Mouse (Mus musculus): ENCODE measurements around the gene Aff1.

Aff1 gene

DNA sequence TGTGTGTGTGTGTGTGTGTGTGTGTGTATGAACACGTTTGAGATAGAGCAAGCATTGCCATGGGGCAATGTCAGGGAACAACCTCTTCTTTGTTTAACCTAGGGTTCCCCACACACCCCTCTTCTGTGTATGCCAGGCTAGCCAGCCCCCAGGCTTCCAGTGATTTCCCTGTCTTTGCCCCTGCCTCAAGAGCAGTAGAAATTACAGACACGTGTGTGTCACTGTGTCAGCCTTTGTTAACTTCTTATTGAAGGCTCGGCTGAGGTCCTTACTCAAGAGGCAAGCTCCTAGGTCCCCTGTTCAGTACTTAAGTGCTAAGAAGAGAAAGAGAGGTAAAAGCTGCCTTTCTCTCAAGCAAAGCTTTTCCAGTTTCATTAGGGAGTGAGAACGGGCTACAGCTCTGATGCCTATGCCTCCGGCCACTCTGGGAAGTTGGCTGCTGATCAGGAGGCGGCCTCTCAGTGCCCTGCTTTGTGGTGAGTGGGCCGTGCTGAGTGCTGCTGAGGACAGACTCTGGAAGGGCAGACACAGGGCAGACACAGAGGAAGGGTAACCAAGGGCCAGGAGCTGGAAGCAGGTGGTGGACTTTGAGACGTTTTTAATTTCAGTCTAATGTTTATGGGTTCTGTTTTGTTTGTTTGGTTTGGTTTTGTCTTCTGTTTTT is 111.9 kb downstream of the Aff1 start:
- no peak for DNase-seq (ENCODE audit: low read depth, low spot score)

DNA sequence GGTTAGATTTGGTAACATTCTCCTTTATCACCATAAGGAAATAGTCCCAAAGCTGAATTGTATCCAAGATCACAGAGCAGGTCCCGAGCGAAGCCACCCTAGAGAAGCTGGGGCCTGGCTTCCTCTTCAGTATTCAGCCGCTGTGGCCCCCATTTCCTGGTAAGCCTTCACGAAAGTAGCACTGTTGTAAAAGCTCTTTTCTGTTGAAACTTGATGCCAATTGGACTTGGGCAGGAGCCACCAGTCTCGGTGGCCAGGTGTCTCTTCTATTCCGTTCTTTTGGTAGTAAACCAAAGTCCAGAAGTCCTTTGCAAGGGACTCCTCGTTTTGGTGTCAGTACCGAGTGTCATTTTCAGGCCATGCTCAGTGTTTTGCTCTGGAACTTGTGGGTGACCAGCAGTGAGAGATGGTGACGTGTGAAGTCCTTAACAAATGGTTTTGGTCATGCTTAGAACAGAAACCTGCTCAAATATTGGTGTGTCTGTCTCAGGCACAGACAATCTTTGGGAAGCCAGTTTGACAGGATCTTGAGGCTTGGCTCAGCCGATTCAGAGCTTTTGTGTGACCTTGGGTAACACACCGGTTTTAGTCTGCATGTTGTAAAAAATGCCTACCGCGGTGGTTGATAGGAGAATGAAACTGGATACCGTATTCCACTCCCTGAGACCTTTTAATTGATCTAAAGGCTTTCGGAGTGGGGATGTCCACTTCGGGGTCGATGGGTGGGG is 114.8 kb downstream of the Aff1 start:
- no peak for DNase-seq (ENCODE audit: low read depth, low spot score)

DNA sequence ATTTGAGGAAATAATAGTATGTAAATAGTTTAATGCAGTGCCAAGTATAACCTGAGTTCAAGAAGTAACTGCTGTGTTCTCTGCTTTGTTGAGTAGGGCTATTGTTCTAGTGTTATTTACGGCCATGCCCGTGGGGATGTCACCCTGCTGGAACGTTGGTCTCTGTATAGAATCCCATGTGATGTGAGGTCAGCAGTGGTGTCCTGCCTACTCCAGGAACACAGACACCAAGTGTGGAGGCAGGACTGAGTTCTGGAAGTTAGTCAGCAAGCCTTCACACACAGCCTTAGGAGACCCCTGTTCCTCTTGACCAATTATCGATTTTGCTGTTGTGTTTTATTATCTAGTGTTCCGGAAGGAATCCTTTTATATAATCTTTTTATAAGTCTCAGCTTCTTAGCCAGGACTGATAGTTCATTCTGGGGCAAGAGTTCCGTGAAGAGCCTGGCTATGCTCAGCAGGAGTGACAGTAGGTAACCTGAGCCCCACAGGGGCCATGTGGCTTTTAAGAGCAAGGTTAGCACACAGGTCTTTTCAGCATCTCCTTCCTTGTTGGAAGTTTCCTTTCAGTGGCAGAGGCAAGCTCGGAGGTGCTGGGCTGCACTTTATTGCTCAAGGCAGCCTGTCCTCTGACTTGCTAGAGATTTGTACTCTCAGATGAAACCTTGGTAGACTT is 115.6 kb downstream of the Aff1 start:
- no peak for DNase-seq (ENCODE audit: low read depth, low spot score)

DNA sequence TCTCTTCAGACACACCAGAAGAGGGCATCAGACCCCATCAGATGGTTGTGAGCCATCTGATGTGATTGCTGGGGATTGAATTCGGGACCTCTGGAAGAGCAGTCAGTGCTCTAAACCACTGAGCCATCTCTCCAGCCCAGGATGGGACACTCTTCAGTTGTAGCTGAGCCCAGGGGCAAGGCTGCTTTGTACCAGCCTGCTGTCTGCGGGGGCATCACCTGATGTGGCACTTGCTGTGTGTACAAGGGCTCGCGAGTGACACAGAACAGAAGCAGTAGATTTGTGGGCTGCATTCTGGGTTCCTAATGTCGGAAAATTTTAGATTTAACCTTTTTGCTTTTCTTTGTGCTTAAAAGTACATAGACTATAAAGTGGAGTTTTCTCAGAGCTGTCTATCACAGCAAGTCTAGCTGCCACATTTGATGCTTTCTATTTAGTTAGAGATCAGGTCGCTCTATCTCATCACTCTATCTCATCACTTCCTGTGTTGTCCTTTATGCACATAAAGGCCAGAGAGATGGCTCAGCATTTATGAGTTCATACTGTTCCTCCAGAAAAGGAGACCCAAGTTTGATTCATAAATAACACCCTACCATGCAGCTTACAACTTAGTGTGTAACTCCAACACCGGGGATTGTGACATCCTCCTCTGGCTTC is 117.6 kb downstream of the Aff1 start:
- no peak for DNase-seq (ENCODE audit: low read depth, low spot score)

DNA sequence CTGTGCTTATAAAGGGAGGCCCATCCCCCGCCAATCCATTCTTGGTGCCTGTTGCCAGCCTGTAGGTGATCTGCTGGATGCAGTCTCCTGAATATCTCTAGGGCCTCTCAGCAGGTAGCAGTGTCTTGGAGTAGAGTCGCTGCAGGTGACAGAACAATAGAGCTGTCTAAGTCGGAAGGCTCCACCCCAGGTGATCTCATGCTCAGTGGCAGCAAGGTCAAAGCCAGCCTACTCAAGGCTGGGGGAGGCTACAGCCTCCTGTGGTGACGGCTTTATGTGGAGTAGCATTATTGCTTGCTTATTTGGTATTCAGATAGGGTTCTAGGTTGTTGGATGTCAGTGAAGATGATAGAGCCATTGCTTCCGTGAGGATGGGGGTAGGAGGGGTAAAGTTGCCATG is 121.1 kb downstream of the Aff1 start:
- DNase-seq (ENCODE audit: low read depth, low spot score), result no peak

DNA sequence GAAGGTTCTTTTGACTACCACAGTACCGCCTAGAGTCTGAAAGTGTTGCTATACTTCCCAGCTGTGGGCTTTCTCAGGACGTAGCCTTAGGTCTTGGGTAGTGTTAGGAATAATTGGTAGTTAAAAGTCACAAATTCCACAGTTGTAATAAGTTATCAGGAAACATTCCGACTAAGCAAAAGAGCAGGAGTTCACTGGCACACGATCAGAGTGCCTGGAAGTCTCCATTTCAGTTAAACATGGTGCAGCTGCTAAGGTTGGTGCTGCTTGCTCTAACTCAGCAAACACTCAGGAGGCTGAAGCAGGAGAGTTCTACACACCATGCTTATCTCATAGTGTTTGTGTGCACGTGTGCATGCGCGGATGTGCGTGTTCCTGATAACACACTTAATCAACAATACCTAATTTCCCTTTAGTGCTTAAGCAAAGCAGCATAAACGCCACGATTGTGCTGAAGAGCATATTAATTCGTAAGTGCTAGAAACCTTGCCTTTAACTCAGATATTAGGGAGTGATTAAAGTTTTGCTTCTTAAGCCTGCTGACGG is 121.9 kb downstream of the Aff1 start:
- DNase-seq (ENCODE audit: low read depth, low spot score), result no peak

DNA sequence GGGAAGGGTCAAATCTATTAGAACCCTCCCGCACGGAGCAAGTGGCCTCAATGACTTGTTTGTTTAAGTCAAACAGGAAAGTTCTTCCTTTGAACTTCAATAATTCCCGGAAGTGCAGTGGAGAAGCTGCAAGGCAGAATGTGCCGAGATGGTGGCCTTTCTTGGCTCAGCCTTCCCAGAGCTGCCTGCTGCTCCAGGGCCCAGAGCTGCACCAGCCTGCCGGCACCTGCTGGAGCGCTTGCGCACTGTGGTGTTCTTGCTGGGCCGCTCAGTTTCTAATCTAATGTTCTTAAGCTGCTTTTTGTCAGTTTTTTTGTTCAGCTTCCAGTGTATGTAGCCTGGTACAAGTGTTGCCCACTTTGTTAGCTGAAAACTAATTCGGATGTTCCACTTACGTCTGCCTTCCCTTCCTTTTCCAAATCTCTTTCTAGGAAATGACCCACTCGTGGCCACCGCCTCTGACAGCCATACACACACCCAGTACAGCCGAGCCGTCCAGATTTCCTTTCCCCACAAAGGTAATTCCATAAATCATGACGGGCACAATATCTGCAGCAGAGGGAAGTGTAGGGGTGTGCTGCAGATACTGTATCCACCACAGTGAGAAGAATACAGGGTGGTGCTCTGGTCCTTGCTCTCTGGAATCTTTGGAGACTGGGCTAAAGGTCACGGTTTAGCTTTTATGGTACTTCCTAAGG is 122.5 kb downstream of the Aff1 start:
- no peak for DNase-seq (ENCODE audit: low read depth, low spot score)

DNA sequence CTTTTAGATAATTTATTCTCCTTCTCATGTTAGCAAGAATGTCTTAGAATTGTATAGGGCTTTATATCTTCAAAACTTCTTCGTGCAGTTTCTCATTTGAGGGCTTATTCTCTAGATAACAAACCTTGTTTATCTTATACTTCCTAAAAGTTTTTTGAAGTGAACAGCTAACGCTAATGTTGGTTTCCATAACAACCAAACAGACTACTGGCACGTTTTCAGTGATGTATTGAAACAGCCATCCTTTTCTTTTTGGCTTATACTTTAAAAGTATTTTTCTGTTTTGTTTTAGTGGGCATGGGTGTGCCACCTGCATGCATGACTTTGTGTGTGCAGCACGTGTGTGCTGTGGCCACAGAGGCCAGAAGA is 123.1 kb downstream of the Aff1 start:
- DNase-seq (ENCODE audit: low read depth, low spot score), result no peak

DNA sequence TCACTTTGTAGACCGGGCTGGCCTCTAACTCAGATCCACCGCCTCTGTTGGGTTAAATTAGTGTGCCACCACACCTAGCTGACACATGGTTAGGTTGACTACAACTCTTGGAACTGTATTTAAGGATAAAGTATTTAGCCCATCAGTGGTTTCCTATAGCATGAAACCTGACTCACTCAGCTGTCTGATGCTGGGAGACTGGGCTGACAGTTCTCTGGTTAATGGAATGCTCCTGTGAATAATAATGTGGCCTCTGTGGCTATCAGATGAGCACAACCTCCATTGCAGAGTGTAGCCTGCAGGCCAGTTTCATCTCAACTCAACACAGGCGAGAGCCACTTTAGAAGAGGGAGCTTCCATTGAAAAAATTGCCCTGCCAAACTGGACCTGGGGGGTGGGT is 124.5 kb downstream of the Aff1 start:
- peak; percentile 25 for DNase-seq (ENCODE audit: low read depth, low spot score)

DNA sequence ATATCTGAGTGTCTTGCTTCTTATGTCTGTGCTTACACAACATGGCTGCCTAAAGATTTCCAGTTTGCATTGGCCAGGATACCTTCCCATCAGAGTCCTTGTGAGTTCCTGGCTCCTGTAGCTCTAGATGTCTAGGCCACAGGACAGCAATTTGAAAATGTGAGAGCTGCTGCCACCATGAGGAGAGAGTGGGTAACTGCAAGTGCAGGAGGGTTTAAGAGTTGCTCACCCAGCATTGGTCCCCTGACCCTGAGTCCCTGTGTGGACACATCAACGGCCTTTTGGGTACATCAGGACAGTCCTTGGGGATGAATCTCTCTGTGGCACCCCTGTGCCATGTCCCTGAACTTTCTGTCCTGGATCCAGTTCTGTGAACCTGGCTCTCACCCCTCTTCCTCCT is 125.6 kb downstream of the Aff1 start:
- DNase-seq (ENCODE audit: low read depth, low spot score), result peak; percentile 89

DNA sequence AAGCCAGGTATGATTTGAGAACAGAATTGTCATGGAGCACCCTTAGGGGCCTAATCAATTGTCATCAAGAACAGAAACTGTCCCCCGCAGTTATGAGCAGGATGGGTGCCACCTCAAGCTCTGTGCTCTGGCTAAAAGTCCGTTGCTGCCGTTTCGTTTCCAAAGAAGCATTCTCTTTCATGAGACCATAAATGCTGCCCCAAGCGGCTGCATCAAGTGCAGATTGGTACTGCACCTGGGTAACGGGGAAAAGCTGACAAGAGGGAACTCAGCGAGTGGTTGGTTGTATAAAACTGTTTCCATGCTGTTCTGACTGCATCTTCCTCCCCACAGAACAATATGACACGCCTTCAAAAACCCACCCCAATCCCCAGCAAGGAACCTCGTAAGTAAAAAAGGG is 126.4 kb downstream of the Aff1 start:
- DNase-seq (ENCODE audit: low read depth, low spot score), result no peak

DNA sequence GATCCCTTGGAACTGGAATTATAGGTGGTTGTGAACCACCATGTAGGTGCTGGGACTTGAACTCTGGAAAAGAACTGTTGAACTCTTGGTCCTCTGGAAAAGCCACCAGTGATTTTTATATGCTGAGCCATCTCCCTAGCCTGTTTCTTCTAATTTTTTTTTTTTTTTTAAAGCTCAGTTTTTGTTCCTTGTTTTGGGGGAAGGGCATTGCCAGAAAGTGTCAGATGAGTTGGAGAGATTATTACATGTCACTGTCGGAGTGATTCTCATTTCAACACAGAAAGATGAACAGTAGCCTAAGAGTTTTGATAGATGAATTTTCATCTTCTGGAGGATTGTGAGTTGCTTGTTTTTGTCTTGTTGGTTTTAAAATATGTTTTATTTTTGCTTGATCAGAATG is 127.5 kb downstream of the Aff1 start:
- no peak for DNase-seq (ENCODE audit: low read depth, low spot score)

DNA sequence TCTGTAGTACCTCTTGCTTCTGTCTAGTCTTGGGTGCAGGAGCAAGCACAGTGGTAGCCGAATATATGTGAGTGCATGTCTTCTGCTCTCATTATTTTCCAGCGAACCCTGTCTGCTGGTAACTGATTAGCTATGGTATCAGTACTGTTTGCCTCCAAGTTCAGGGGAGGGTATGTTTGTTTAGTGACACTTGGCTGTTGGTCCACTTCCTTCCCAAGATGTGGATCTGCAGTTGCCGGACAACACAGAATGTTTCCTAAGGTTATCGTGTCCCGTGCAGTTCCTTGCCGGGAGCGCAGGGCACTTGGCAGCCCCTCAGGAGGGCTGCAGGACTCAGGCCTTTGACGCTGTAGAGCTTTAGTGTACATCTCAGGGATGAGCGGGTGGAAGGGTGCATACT is 128.9 kb downstream of the Aff1 start:
- no peak for DNase-seq (ENCODE audit: low read depth, low spot score)

DNA sequence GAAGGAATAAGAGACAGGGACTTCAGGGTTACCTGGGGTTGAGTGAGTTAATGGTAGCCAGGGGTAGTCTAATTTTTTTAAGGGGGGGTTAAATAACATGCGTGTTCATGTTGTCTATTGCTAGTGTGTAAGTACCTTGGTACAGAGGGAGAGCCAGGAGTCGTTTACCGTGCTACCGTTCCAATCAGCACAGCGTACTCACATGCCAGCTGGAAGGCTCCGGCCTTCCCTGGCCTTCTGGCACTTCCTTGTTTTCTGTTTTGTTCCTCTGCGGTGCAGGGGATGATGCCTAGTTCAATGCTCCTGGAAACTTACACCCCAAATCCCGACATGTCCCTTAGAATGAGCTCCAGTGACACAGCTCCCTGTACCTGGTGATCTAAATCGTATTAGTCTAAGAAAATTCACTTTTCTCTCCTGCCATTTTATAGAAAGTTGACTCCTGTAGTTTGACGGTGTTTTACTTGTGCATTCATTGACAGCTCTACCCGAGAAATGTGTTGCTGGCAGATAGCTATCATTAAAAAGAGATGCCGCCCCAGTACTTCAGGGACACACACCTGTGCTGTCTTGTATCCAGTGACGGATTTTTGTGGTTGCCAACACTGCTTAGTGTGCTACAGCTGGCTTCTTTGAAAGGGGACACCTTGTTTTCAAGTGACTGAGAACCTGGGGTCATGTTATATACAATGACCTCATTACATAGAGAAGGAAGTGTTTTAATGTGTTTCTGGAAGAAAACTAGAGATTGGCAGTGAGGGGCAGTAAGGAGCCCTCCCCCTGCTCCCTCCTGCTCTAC is 129.5 kb downstream of the Aff1 start:
- DNase-seq (ENCODE audit: low read depth, low spot score), result no peak

DNA sequence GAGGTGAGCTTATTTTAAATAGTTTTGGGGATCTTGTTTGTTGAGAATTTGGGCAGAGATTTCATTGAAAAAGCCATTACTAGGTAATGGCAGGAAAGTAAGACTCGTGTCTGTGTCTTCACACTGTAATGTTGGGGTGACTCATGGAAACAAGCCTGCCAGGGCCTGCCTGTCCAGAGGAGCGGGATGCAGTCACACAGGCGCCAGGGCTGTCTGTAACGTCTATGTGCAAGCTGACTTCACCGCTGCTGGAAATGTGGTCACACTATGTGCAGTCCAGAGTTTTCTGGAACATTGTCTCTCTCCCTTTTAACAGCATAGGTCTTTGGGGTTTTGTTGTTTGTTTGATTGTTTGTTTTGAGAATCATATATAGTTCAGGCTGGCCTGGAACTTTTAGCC is 130.8 kb downstream of the Aff1 start:
- DNase-seq (ENCODE audit: low read depth, low spot score), result no peak

DNA sequence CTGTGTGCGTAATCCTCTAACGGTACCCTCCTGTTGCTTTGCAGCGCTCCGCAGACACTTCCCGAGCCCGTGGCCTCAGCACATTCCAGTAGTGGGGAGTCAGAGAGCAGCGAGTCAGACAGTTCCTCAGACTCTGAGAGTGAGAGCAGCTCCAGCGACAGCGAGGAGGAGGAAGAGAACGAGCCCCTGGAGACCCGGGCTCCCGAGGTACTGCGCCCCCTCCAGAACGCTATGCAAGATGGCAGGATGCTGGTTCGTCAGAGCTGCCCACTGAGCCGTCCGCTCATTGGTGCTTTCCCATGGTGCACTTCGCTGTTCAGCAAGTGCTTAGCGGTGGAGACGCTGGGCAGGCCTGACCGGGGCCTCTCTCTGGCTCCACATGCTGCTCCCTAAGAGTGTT is 136.1 kb downstream of the Aff1 start:
- DNase-seq (ENCODE audit: low read depth, low spot score), result peak; percentile 39

DNA sequence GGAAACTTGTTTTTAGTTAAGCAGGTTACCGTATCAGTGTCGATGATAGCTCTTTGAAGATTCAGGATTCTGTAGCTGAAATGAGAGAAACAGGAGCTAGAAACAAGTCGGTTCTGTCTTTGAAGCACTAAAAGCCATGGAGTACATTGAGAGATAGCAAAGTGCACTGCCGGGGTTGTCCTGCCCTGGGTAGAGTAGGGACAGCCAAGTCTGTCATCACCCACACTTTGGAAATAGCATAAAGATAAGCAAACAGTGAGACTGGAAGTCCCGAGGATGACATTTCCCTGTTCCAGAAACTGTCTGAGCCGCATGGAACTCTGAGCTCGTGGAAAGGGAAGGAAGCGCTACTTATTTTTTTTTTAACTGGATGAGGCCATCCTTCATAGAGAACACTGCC is 136.6 kb downstream of the Aff1 start:
- no peak for DNase-seq (ENCODE audit: low read depth, low spot score)

DNA sequence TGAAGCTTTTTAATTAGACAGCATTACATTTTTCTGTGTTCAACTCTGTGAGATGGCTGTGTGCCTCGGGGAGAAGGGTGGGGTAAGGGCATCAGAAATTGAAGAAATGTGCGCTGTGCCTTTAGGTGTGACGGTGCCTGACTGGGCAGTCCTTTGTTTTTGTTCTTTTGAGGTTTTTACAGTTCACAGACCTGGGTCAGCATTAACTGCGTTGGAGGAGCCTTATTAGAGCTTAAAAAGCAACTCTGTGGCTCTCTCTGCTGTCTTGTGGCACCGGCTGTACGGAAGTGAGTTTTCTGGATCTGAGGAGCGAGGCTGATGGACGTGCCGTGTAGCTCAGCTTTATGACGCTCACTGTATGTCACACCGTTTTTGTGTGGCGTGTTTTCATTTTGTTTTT is 137.0 kb downstream of the Aff1 start:
- DNase-seq (ENCODE audit: low read depth, low spot score), result no peak

DNA sequence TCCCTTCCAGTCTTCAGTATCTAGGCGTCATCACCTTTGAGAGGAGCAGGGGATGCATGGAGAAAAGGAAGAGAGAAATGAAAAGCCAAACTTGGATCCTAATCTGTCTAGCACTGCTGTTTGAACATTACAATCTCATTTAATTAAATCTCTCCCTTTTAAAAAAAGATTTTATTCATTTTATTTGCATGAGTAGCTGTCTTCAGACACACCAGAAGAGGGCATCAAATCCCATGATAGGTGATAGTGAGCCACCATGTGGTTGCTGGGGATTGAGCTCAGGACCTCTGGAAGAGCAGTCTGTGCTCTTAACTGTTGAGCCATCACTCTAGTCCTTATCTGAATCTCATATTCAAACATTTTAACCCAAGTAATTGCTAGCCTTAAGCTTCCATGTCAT is 138.7 kb downstream of the Aff1 start:
- DNase-seq (ENCODE audit: low read depth, low spot score), result no peak

DNA sequence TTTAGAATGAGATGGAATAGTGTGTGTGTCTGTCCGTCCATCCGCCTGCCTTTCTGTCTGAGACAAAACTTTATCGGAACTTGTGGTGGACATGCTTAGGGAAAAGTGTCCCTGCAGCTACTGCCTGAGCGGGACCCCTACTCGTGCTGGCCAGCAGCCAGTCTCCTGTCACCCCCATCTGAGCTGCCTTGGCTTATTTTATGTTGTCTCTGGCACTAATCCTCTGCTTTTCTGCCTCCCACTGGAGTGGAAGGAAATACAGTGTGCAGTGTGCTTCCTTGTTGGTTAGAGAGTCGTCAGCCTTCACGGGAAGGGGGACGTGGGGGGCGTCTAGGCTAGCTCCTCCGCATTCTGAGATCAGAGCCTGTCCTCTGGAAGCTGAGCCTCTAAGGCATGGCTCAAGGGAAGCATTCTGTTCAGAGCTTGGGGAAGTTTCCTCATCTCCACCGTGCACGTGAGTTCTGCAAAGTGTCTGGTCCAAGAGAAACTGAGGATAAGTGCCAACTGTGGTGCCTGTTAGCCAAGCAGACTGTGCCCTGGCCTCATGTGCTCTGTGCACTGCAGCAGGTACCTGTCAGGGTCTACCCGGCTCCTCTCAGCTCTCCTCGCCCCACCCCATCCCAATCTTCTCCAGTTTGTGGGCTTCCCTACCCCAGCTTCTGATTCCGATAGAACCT is 143.4 kb downstream of the Aff1 start:
- no peak for DNase-seq (ENCODE audit: low read depth, low spot score)

Data from 3T3-L1 (cell line).